Mouse (Mus musculus) midbrain, embryonic 15.5 days (tissue): ENCODE data around the gene Arsg. TPM values are rescaled to one million over a fixed set of nuclear protein-coding genes. Genes with fewer than 3 reads are reported as not detected.

Experiments used
- ATAC-seq: fragments of 200-750 bp; cut with Nextera tagmentation; replicated peaks from 2 replicates; pipeline ENCODE4 v1.8.0; 2017; ENCODE audit warnings: moderate TSS enrichment
- H3K27ac ChIP-seq: fragments of 300-500 bp; sonication (generic); 2 replicates; pipeline ENCODE4 v1.5.1; 2015; ENCODE audit warnings: mild to moderate bottlenecking, inconsistent platforms
- H3K27me3 ChIP-seq: fragments of 300-500 bp; sonication (generic); replicated peaks from 2 replicates; pipeline ENCODE4 v1.6.1; 2015; ENCODE audit warnings: inconsistent platforms
- H3K36me3 ChIP-seq: fragments of 300-500 bp; sonication (generic); replicated peaks from 2 replicates; pipeline ENCODE4 v1.6.1; 2015; ENCODE audit warnings: inconsistent platforms
- H3K4me1 ChIP-seq: fragments of 300-500 bp; sonication (generic); 2 replicates; pipeline ENCODE4 v1.6.1; 2015; ENCODE audit warnings: inconsistent platforms
- H3K4me2 ChIP-seq: fragments of 300-500 bp; sonication (generic); 2 replicates; pipeline ENCODE4 v1.6.1; 2015; ENCODE audit warnings: inconsistent platforms, mild to moderate bottlenecking, moderate library complexity
- H3K4me3 ChIP-seq: fragments of 300-500 bp; sonication (generic); 2 replicates; pipeline ENCODE4 v1.5.1; 2015; ENCODE audit warnings: mild to moderate bottlenecking, inconsistent platforms
- H3K9ac ChIP-seq: fragments of 300-500 bp; sonication (generic); 2 replicates; pipeline ENCODE4 v1.6.1; 2015; ENCODE audit warnings: mild to moderate bottlenecking, inconsistent platforms
- H3K9me3 ChIP-seq: fragments of 300-500 bp; sonication (generic); 2 replicates; pipeline ENCODE4 v1.6.1; 2016; ENCODE audit warnings: inconsistent platforms
- WGBS: fragments of 180-500 bp; shearing (Covaris S2); methylation state at CpG from one replicate; pipeline ENCODE4 v1.1.7; 2015; ENCODE audit warnings: mixed read lengths; 5-methylcytosine and 5-hydroxymethylcytosine counted together
- polyA plus RNA-seq: library from polyadenylated mRNA; unstranded; fragments of >200 nt; fragmentation: Nextera tagmentation; extraction: Ambion mirVana; gene quantifications from 2 replicates; pipeline ENCODE4 v1.2.1, GENCODE M21; 2015

Arsg gene
- polyA plus RNA-seq, 1 experiment from 2014 or later: 3.7 TPM

DNA sequence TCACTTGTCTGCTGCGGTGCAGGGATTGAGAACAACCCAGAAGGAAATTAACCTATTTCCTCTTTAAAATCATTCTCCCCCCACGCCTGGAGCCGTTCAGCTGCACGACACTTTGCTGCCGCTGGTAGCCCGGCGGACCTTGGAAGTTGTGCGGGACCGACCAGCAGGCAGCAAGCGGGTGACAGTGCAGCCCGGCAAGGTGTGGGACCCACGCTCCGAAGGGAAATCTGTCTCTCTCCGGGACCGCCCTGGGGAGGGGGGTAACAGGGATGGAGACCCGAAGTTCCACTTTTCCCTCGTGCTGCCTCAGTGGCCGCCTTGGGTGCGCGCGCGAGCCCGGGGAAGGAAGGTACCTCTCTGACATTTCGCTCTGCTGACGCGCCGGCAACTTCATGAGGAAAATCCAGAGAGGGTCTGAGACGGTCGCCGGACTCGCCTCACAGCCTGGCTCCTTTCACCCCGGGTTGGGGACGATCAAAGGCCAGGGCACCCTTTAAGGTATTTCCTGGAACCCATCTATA is 943 bp upstream of the Arsg start:
- Histone ChIP-seq H3K9ac (peak overlapping the region; percentile 77), H3K27me3 (peaks cover 9% of the 10 kb centered on the region), H3K27ac (no peak overlapping the region), H3K9me3 (no peaks in the 10 kb centered on the region), H3K4me3 (peak overlapping the region; percentile 61), H3K4me1 (peaks cover 17% of the 10 kb centered on the region), H3K4me2 (peak overlapping the region; percentile 74), H3K36me3 (no peaks in the 10 kb centered on the region)
- ATAC-seq: no peak
- WGBS: under 1% methylated on average over 33 of the region's 33 CpGs

DNA sequence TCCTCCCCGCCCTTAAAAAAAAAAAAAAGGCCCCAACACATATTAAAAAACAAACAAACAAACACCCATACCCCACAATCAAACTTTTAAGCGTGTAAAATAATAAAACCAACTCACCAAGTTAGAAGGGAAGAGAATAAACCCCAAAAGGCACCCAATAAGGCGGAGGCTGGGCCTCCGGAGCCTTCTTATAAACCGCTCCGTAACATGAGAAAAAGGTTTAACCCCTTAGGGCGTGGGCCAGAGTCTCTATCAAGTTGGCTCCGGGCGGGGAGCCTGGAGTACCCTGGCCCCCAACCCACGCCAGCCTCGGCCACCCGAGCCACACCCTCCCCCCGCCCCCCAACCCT is 378 bp upstream of the Arsg start:
- Histone ChIP-seq H3K27ac (peak overlapping the region; percentile 94), H3K4me3 (peak overlapping the region; percentile 61), H3K36me3 (no peaks in the 10 kb centered on the region), H3K4me2 (peak overlapping the region; percentile 74), H3K27me3 (peaks cover 9% of the 10 kb centered on the region), H3K4me1 (peaks cover 17% of the 10 kb centered on the region), H3K9me3 (no peaks in the 10 kb centered on the region), H3K9ac (peak overlapping the region; percentile 77)
- WGBS: 0% methylated on average over 11 of the region's 13 CpGs
- peak; percentile 55 for ATAC-seq

DNA sequence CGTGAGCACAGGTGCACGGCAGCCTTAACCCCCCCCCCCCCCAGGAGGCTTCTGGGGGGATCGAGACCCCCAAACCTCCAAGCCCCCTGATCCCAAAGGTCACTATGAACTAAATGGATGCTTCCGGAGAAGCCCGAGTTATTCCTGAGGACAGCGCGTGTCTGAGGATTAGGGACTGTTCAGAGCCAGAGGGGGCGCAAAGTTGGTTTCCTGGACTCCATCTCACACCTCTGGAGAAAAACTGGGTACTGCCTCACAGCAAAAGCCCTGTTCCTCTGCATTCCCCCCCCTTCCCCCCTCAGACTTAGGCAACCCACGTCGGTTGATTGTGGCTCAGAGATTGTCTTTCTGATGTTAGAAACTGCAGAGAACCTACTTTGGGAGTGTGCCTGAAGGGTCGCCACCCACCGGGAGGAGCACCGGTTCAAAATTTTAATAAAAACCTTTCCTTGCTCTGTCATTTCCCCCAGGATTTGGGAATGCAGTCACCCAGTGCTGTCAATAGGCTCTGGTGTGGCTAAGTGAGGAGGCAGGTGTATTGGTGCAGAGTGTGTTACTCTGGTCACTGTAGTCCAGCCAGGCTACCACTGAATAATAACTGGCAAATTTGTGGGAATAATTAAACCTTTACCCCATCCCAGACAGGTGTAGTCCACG is 1.0 kb downstream of the Arsg start:
- Histone ChIP-seq H3K36me3 (no peaks in the 10 kb centered on the region), H3K4me2 (peak overlapping the region; percentile 74), H3K4me1 (peaks cover 17% of the 10 kb centered on the region), H3K27me3 (peaks cover 9% of the 10 kb centered on the region), H3K27ac (peak overlapping the region; percentile 94), H3K9me3 (no peaks in the 10 kb centered on the region), H3K4me3 (peak overlapping the region; percentile 61), H3K9ac (peak overlapping the region; percentile 77)
- 9% methylated on average over 14 of the region's 14 CpGs for WGBS
- peak; percentile 35 for ATAC-seq

DNA sequence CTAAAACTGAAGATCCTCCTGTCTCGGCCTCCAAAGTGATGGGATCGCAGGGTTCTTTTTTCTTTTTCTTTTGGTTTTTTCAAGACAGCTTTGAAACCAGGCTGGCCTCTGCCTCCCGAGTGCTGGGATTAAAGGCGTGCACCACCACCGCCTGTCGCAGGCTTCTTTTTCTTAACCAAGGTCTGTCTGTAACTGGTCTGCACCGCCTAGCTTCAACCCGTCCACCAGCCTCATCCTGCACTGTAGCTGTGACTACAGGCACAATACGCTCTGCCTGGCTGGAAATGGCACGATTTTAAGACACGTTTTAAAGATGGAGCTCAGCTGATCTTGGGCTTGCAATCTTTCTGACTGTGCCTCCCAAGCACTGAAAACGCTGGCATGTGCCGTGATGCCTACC is 1.7 kb downstream of the Arsg start:
- Histone ChIP-seq H3K9me3 (no peaks in the 10 kb centered on the region), H3K27me3 (peaks cover 9% of the 10 kb centered on the region), H3K36me3 (no peaks in the 10 kb centered on the region), H3K27ac (no peak overlapping the region), H3K4me2 (no peak overlapping the region), H3K4me3 (no peak overlapping the region), H3K4me1 (peaks cover 17% of the 10 kb centered on the region), H3K9ac (no peak overlapping the region)
- no peak for ATAC-seq
- WGBS: 78% methylated on average over 13 of the region's 13 CpGs

DNA sequence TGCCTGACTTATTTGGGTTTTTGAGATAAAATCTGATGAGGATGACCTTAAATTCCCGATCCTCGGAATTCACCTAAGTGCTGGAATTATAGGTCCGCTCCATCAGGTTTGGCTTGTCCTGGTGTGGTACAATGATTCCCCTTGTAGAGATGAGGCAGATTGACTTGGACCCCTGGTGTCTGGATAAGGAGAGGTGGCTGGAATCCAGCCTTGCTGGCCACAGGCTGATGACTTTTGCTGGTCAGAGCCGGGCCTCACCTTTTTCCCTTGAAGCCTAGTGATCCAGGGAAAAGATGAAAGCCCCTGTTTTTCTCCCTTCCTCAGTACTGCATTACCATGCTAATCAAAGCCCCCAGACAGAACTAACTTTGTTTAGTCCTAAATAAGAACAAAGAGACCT is 2.5 kb downstream of the Arsg start:
- 64% methylated on average over 4 of the region's 4 CpGs for WGBS
- Histone ChIP-seq H3K27ac (no peak overlapping the region), H3K4me3 (no peak overlapping the region), H3K4me1 (peaks cover 17% of the 10 kb centered on the region), H3K9me3 (no peaks in the 10 kb centered on the region), H3K4me2 (no peak overlapping the region), H3K36me3 (no peaks in the 10 kb centered on the region), H3K9ac (no peak overlapping the region), H3K27me3 (peaks cover 9% of the 10 kb centered on the region)
- no peak for ATAC-seq

DNA sequence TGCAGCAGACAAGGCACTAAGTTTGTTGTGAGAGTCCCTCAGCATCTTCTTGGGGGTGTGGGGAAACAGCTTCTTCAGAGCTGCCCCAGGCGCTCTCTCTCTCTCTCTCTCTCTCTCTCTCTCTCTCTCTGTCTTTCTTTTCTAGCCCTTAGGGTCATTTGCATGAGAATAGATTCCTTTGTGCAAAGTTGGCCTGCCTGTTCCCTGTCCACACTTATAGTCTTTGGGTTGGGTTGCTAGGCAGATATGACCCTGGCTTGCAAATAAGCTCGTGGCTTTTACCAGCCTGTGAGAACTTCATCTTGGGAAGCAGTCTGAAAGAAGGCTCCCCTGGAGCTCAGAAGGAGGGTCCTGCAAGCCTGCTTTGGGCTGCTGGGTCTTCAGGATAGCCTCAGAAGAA is 3.1 kb downstream of the Arsg start:
- Histone ChIP-seq H3K27me3 (peaks cover 4% of the 10 kb centered on the region), H3K4me3 (no peak overlapping the region), H3K4me1 (peaks cover 17% of the 10 kb centered on the region), H3K9ac (no peak overlapping the region), H3K36me3 (no peaks in the 10 kb centered on the region), H3K27ac (0 out of 2 replicates have a peak overlapping the region, but pooled peaks have one; percentile 35), H3K4me2 (no peak overlapping the region), H3K9me3 (no peaks in the 10 kb centered on the region)
- 30% methylated on average over 2 of the region's 2 CpGs for WGBS
- no peak for ATAC-seq

DNA sequence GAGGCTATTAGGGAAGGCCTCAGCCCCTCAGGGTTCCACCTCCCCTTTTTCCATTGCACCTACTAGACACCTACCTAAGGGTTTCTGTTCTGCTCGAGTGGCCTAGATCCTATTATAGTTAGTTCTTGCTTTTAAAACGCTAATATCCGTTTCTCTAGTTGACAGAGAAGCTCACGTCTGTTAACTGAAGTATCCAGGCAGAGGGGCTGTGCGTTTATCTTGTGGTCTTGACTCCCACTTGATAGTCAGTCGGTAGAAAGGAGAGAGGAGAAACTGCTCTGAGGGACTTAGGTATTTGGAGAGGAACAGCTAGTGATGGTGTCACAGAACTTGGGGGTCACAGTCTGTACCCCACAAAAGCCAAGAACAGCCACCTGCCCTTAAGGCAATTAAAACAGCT is 3.5 kb downstream of the Arsg start:
- Histone ChIP-seq H3K9ac (no peak overlapping the region), H3K27me3 (0 out of 2 replicates have a peak, but pooled peaks cover under 1% of the 10 kb centered on the region), H3K4me1 (peaks cover 14% of the 10 kb centered on the region), H3K27ac (no peak overlapping the region), H3K36me3 (no peaks in the 10 kb centered on the region), H3K4me2 (no peak overlapping the region), H3K9me3 (no peaks in the 10 kb centered on the region), H3K4me3 (no peak overlapping the region)
- ATAC-seq: no peak
- WGBS: 22% methylated on average over 6 of the region's 6 CpGs

DNA sequence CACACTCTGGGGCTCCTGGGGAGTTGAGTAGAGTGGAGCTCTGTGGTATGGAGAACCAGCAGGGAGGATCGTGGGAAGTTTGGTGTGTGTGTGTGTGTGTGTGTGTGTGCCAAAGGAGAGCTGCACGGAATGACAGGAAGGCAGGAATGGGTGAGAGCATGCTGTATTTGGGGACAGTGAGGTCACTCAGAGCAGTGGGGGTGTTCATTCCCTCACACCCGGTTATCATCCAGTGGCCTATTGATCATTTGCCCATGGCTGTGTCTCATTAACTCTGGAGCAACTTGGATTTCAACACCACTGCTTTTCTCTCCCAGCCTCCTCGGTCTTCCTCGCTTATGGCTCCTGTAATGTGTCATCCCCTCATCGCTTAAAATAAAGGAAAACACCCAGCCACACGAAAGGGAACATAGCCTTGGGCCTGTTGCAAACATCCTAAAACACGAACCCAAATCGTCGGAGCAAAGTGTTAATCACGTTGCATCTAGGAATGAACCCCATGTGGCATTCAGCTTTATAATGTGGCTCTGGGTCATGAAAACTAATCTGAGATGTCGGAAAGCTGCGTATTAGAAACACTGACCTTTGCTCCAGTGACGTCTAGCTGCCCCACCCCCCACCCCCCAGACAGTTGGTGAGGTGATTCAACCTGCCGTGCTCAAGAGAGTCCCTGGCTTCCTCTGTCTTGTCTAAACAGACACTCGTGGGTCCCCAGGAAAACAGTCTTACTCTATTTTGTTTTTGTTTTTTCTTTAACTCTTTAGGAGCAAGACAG is 4.6 kb downstream of the Arsg start:
- peaks cover 5% of the 10 kb centered on the region for H3K4me1 ChIP-seq
- H3K9ac ChIP-seq: no peak overlapping the region
- no peaks in the 10 kb centered on the region for H3K36me3 ChIP-seq
- no peak overlapping the region for H3K27ac ChIP-seq
- no peaks in the 10 kb centered on the region for H3K9me3 ChIP-seq
- ATAC-seq: no peak
- H3K4me2 ChIP-seq: no peak overlapping the region
- 53% methylated on average over 16 of the region's 16 CpGs for WGBS
- H3K4me3 ChIP-seq: no peak overlapping the region
- H3K27me3 ChIP-seq: no peaks in the 10 kb centered on the region

DNA sequence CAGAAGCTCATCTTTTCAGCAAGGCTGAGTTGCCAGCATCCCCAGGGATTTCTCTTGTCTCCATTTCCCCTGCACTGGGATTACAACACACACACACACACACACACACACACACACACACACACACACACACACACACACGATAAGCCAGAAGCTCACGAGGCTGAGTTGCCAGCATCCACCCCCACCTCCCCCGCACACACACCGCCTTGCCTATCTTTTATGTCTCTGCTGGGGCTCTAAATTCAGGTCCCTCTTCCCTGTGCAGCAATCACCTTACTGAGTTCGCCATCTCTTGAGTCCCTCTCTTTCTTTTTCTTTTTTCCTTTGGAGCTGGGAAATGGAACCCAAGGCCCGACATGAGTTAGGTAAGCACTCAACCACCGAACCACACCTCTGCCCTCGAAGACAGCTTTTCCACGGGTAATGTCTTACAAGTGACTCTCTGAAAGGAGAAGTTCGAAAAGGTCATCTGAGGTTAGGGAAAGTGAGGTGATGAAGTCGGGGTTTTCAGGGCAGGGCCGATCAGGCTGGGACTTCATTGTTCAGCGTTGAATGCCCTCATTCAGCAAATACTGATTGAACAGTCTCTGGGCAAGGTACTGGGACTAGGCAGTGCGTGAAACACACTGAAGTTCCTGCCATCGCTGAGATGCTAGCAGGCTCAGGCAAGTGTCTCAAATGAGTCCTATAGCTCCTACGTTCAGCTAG is 6.6 kb downstream of the Arsg start:
- H3K4me1 ChIP-seq: no peaks in the 10 kb centered on the region
- no peaks in the 10 kb centered on the region for H3K36me3 ChIP-seq
- no peak overlapping the region for H3K4me2 ChIP-seq
- no peak overlapping the region for H3K27ac ChIP-seq
- no peaks in the 10 kb centered on the region for H3K27me3 ChIP-seq
- 44% methylated on average over 16 of the region's 16 CpGs for WGBS
- no peak for ATAC-seq
- no peak overlapping the region for H3K4me3 ChIP-seq
- no peak overlapping the region for H3K9ac ChIP-seq
- H3K9me3 ChIP-seq: no peaks in the 10 kb centered on the region

DNA sequence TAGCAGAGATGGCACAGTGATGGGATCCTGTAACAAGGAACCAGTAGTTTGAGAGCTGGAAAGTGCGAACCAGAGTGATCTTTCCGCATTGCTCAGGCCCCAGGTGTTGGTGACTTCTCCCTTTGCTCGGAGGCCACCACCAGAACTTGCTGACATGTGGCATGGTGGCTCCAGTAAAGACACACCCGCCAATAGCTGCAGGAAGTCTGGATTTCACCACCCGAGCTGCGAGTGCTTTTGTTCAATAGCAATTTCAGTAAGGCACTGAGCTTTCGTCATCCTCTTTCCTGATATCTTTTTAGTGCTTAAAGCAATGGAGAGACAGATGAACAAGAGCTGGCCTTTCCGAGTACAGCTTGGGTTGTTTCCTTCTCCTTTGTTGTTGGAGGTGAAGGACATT is 7.3 kb downstream of the Arsg start:
- no peak for ATAC-seq
- H3K9ac ChIP-seq: no peak overlapping the region
- WGBS: 77% methylated on average over 8 of the region's 8 CpGs
- no peaks in the 10 kb centered on the region for H3K27me3 ChIP-seq
- no peaks in the 10 kb centered on the region for H3K36me3 ChIP-seq
- H3K27ac ChIP-seq: no peak overlapping the region
- H3K4me2 ChIP-seq: no peak overlapping the region
- no peak overlapping the region for H3K4me3 ChIP-seq
- H3K9me3 ChIP-seq: no peaks in the 10 kb centered on the region
- H3K4me1 ChIP-seq: no peaks in the 10 kb centered on the region

DNA sequence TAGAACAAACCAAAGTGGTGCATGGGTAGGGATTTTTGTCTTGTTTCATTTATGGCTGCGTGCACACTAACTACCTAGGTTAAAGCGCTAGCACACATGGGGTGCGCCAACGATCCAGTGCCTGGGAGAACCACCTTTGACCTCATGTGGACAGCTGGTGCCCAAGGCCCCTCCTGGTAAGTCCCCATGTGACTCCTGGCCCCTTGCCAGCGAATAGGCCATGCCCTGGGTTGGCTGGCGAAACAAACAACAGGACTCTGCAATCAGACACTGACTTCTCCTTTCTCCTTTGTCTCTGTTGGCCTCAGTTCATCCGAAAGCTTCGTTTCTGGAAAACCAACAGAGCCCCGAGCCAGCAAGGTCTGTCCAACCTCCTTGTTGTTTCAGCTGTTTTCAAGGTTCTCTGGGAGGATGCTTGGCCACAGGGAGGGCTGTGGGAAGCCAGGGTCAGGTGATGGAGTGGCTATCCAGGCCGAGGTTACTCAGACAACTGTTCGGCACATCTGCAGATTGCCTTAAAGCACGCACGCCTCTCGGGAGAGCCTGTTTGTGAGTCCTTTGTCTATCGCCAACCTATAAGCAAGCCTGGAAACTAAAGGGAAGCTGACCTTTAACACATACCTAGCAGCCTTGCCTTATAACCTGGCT is 12.3 kb downstream of the Arsg start:
- no peak overlapping the region for H3K9ac ChIP-seq
- H3K27me3 ChIP-seq: no peaks in the 10 kb centered on the region
- H3K4me1 ChIP-seq: no peaks in the 10 kb centered on the region
- H3K4me2 ChIP-seq: no peak overlapping the region
- no peak overlapping the region for H3K4me3 ChIP-seq
- 90% methylated on average over 15 of the region's 15 CpGs for WGBS
- H3K27ac ChIP-seq: no peak overlapping the region
- no peaks in the 10 kb centered on the region for H3K9me3 ChIP-seq
- no peaks in the 10 kb centered on the region for H3K36me3 ChIP-seq
- ATAC-seq: no peak

DNA sequence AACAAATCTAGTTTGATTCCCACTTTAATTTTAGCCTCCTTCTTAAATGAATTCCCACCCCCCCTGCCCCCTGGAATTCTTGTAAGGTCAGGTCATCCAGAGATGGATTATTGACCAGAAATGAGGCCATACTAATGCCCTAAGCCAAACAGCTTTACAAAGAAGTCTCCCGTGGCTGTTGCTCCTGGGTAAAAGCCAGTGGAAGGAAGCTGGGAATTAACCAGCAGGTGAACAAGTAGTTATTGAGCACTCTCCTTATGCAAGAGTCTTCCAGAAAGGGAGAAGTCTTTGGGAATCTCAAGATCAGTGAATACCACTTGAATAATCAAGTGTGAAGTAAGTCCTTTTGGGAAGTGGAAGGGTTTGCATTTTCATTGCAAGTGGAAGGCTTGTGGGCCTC is 13.9 kb downstream of the Arsg start:
- Histone ChIP-seq H3K27me3 (no peaks in the 10 kb centered on the region), H3K9ac (no peak overlapping the region), H3K9me3 (no peaks in the 10 kb centered on the region), H3K4me3 (no peak overlapping the region), H3K27ac (no peak overlapping the region), H3K36me3 (no peaks in the 10 kb centered on the region), H3K4me2 (no peak overlapping the region), H3K4me1 (no peaks in the 10 kb centered on the region)
- ATAC-seq: no peak
- 15% methylated on average over 1 of the region's 1 CpGs for WGBS
